Mouse (Mus musculus) skeletal muscle tissue, adult 2 months (tissue): ENCODE data around the gene U2surp.

Source experiments
- DNase-seq: peaks from one replicate; pipeline ENCODE4 v3.0.0-alpha.2; 2012; ENCODE audit warnings: low read depth, low spot score

Gene U2surp

GRCm38 (mm10) chr9:95511472-95512330 lies at the start of gene U2surp:
TSS of gene U2surp (minus strand) at chr9:95511996.
- DNase-seq = peak; percentile 94

DNA sequence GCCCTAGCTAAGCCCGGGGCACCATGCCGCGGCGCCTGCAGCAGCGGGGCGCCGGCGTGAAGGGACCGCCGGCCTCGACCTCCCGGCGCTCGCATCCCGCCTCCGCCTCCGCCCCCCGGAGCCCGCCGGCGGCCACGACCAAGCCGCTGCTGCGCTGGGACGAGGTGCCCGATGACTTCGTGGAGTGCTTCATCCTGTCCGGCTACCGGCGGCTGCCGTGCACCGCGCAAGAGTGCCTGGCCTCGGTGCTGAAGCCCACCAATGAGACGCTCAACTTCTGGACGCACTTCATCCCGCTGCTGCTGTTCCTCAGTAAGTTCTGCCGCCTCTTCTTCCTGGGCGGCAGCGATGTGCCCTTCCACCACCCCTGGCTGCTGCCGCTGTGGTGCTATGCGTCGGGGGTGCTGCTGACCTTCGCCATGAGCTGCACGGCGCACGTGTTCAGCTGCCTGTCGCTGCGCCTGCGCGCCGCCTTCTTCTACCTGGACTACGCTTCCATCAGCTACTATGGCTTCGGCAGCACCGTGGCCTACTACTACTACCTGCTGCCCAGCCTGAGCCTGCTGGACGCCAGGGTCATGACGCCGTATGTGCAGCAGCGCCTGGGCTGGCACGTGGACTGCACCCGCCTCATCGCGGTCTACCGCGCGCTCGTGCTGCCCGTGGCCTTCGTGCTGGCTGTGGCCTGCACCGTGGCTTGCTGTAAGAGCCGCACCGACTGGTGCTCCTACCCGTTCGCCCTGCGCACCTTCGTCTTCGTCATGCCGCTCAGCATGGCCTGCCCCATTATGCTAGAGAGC lies 48.3 kb upstream of the U2surp start:
- DNase-seq = no peak

GRCm38 (mm10) chr9:95559059-95559935 lies 47.5 kb upstream of the U2surp start, which contains the start of gene Paqr9:
TSS of gene Paqr9 (plus strand) at chr9:95559657.
- no peak for DNase-seq

DNA sequence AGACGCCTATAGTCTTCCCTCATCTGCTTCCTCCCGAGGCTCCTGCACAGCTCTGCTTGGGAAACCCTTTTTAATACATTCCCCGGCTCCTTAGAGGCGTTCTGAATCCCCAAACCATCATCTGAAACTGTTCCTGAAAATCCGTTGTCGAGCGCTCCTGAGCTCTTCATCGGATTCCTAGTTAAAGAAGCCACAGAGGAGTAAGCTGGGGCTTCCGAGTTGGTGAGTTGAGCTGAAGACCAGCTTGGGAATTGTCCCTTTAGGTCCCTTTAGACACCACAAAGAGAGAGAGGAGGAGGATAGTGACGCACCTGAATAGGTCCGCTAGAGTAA lies 46.9 kb upstream of the U2surp start:
- no peak for DNase-seq

GRCm38 (mm10) chr9:95557722-95558121 lies 45.9 kb upstream of the U2surp start:
- DNase-seq = no peak

DNA sequence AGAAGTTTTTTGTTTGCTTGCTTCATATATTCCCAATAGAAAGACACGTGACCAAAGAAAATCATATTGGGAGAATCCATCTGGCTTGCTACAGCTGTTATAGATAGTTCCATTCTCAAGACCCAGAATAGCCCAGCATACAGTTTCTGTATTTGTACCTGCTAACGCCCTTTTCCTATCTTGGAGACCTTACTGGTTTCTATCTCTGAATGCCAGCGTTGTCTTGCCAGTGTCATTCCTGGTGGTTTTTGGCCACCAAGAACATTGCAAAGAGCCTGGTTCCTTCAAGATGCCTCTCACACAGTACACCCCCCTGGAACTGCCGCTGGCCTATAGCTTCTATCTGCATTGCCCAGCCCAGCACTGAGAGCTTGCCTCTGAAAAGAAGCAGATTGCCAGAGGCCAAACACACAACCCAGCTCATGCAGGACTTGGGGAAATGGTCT lies 44.3 kb upstream of the U2surp start:
- no peak for DNase-seq

GRCm38 (mm10) chr9:95555233-95555740 lies 43.5 kb upstream of the U2surp start:
- DNase-seq = no peak

GRCm38 (mm10) chr9:95554231-95555221 lies 42.7 kb upstream of the U2surp start:
- no peak for DNase-seq

DNA sequence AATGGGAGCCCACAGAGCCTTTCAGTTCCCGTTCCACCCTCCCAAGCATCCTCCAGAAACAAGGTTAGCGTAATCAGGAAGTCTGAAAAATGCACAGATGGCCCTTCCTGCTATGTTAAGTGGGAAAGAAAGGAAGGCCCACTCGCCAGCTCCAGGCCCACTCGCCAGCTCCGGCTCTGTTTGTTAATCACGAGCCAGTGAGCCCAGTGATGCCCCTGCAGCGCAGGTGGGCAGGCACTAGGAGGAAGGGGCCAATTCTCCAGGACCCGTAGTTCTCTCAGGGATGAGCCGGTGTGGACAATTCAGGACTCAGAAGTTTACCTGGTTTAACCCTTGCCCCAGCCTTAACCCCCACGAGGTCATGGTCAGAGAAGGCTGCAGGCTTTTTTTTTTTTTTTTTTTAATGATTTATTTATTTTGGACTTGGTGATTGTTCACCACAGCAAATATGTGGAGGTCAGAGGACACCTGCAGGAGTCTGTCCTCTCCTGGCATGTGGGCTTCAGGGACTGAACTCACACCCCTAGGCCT lies 40.4 kb upstream of the U2surp start:
- DNase-seq = no peak

GRCm38 (mm10) chr9:95550856-95551774 lies 39.3 kb upstream of the U2surp start:
- no peak for DNase-seq

DNA sequence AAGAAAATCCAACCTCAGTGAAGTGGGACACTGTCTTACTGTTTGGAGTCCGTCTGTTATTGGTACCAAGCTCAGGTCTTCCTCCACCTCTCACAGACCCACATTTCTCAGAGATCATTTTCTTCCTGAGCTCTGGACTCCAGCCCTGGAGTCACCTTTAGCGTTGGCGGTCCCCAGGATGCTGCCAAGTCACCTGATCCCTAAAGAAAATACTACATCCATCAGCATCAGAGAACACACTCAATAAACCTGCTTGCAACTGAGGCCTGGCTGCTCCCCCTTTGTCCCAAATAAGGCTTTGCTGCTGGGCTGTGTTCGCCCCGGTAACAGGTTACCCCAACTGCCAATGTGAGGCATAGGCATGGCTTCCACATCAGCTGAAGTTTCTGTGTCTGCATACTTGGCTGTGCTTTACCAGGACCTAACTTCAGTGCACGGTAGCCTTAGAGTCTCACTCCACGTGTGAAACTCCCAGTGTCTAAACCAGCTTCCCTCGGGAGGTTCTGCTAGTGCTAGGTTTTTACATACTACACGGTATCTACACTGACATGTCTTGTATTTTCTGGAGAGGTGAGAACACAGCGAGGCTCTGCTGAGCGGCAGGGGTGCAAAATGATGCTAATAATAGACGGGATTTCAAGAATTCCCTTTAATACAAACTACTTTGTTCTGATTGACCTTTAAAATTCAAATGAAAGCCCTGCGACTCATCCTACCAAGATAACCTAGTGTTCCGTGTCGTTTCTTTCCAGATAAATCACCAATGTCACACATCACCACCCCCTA lies 38.0 kb upstream of the U2surp start:
- DNase-seq = no peak

- no peak for DNase-seq
Measured at GRCm38 (mm10) chr9:95546679-95547078, 34.9 kb upstream of the U2surp start.

- DNase-seq = no peak
Measured at GRCm38 (mm10) chr9:95544598-95544997, 32.8 kb upstream of the U2surp start.

- DNase-seq = no peak
Measured at GRCm38 (mm10) chr9:95542475-95542874, 30.7 kb upstream of the U2surp start.

- DNase-seq = no peak
Measured at GRCm38 (mm10) chr9:95541650-95542432, 30.0 kb upstream of the U2surp start.

DNA sequence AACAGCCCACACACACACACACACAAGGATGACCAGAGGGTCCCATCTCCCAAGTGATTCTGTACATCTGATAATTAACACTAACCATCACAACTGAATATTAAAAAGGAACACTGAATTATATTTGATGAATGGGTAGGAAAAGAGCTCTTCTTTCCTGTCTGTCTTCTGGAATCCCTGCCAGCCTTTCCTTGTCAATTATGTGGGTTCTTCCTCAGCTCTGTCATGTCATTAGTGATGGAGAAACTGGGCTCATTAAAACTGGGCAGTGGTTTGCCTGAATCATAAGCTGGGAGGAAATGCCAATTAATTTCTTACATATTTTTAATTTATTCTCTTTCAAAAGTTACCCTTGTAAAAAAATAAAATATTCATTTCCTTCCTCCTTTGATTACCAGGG lies 29.4 kb upstream of the U2surp start:
- no peak for DNase-seq

- DNase-seq = peak; percentile 55
Measured at GRCm38 (mm10) chr9:95540487-95540886, 28.7 kb upstream of the U2surp start.
